Mouse (Mus musculus): Measurements from ENCODE around the gene Ccdc57.

Ccdc57 gene

GRCm38 (mm10) chr11:120777123-120777522, 155.5 kb downstream of the Ccdc57 start:
- DNase-seq: no peak
